Mouse (Mus musculus): ENCODE measurements around the gene Trim69.
"Not testable (repeated sequence)": the region's sequence is repeated elsewhere in the genome, so short reads cannot be mapped to it uniquely, and the experiment has no call there.

The Trim69 gene

GRCm38 (mm10) chr2:122217075-122217474, 56.6 kb downstream of the Trim69 start:
- not testable (repeated sequence) for DNase-seq

GRCm38 (mm10) chr2:122218234-122218633, 57.7 kb downstream of the Trim69 start:
- no peak for DNase-seq

- DNase-seq, result no peak
Measured at GRCm38 (mm10) chr2:122221378-122221777, 60.9 kb downstream of the Trim69 start.

GRCm38 (mm10) chr2:122221798-122222197, 61.3 kb downstream of the Trim69 start:
- DNase-seq, result no peak

GRCm38 (mm10) chr2:122222272-122222671, 61.8 kb downstream of the Trim69 start:
- DNase-seq, result no peak

GRCm38 (mm10) chr2:122223654-122224053, 63.2 kb downstream of the Trim69 start:
- no peak for DNase-seq

Data from thymus, postnatal 4 days (tissue).